Mouse (Mus musculus): ENCODE data around the gene Clstn1. TPM values are rescaled to one million over a fixed set of nuclear protein-coding genes. Genes with fewer than 3 reads are reported as not detected.

The Clstn1 gene
- polyA plus RNA-seq, 1 experiment: 60.5 TPM

DNA sequence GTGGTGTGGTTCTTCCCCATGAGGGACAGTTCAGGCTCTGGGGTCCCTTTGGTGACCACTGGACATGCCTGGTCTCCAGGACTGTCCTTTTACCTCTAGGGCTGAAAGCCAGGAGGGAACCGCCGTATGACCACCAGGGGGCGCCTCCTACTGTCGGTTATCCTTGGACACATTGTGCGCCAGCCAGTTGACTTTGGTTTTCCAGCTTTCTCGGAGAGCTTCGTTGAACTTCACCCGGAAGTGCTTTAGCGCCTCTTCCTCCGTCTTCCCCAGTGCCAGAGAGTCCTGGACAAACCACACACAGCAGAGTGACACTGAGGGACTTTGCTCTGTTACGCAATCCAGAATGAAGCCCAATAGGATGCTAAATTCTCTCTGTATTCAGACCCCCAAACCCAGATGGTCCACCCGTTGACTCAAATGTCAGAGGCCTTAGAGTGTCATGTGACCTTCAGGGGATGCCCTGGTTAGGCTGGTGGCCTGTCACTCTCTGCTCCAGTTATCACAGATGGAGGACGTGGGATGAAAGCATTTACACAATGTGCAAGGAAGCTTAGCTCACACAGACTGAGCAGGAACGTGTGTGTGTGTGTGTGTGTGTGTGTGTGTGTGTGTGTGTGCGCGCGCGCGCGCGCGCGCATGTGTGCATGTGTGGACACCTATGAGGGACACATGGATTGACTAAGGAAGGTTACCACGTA is 64.4 kb downstream of the Clstn1 start:
- H3K36me3 ChIP-seq (ENCODE audit: control insufficient read depth, insufficient read depth, low read length, poor library complexity, severe bottlenecking): 0 out of 2 replicates have a peak, but pooled peaks cover under 1% of the 10 kb centered on the region
- H3K27ac ChIP-seq (ENCODE audit: insufficient read depth, low read length): no peak overlapping the region
- H3K9ac ChIP-seq (ENCODE audit: low read depth, poor library complexity, severe bottlenecking): no peak overlapping the region
- no peaks in the 10 kb centered on the region for H3K27me3 ChIP-seq (ENCODE audit: control insufficient read depth, insufficient read depth, low read length, poor library complexity, severe bottlenecking)
- no peak overlapping the region for H3K4me3 ChIP-seq (ENCODE audit: low read depth, low read length)
- no peak for TF ChIP-seq EP300 (IDR thresholded peaks at IDR 0.05; ENCODE audit: insufficient read depth, low read depth, low read length)
- TF ChIP-seq CTCF (IDR thresholded peaks at IDR 0.05; ENCODE audit: low read depth, low read length): peak; percentile 74
- H3K4me1 ChIP-seq (ENCODE audit: control insufficient read depth, insufficient read depth, low read length): peaks cover 4% of the 10 kb centered on the region
- no peaks in the 10 kb centered on the region for H3K9me3 ChIP-seq (replicated peaks; ENCODE audit: control insufficient read depth, insufficient read depth, low read length, poor library complexity, severe bottlenecking)

DNA sequence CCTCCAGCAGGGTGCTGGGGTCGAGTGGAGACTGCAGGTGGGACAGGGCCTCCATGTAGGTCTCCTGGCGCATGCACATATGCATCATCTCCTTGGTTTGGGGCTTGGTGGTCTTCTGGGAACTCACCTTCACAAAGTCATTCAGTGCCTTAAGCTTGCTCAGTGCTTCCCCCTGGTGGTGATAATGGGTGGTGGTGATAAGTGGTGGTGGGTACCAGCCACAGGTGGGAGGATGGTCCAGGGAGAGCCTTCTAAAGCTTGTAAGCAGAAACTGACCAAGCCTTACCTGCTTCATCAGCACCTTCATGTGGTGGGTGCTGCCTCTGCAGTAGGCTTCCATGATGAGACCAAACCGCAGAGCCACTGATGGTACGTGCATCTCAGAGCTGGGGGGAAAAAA is 68.0 kb downstream of the Clstn1 start:
- Histone ChIP-seq H3K36me3 (ENCODE audit: control insufficient read depth, insufficient read depth, low read length, poor library complexity, severe bottlenecking) (no peaks in the 10 kb centered on the region), H3K4me3 (ENCODE audit: low read depth, low read length) (no peak overlapping the region), H3K27me3 (ENCODE audit: control insufficient read depth, insufficient read depth, low read length, poor library complexity, severe bottlenecking) (no peaks in the 10 kb centered on the region), H3K9me3 (replicated peaks; ENCODE audit: control insufficient read depth, insufficient read depth, low read length, poor library complexity, severe bottlenecking) (no peaks in the 10 kb centered on the region), H3K9ac (ENCODE audit: low read depth, poor library complexity, severe bottlenecking) (no peak overlapping the region), H3K27ac (ENCODE audit: insufficient read depth, low read length) (no peak overlapping the region), H3K4me1 (ENCODE audit: control insufficient read depth, insufficient read depth, low read length) (peaks cover 4% of the 10 kb centered on the region)
- TF ChIP-seq CTCF (IDR thresholded peaks at IDR 0.05; ENCODE audit: low read depth, low read length) (peak; percentile 81), EP300 (IDR thresholded peaks at IDR 0.05; ENCODE audit: insufficient read depth, low read depth, low read length) (no peak), POLR2A (IDR thresholded peaks at IDR 0.05; ENCODE audit: insufficient read depth, low read length) (no peak)

GRCm38 (mm10) chr4:149657858-149658416 is 71.7 kb downstream of the Clstn1 start:
- no peaks in the 10 kb centered on the region for H3K9me3 ChIP-seq (replicated peaks; ENCODE audit: control insufficient read depth, insufficient read depth, low read length, poor library complexity, severe bottlenecking)
- H3K4me1 ChIP-seq (ENCODE audit: control insufficient read depth, insufficient read depth, low read length): no peaks in the 10 kb centered on the region
- no peaks in the 10 kb centered on the region for H3K27me3 ChIP-seq (ENCODE audit: control insufficient read depth, insufficient read depth, low read length, poor library complexity, severe bottlenecking)
- H3K9ac ChIP-seq (ENCODE audit: low read depth, poor library complexity, severe bottlenecking): no peak overlapping the region
- no peaks in the 10 kb centered on the region for H3K36me3 ChIP-seq (ENCODE audit: control insufficient read depth, insufficient read depth, low read length, poor library complexity, severe bottlenecking)
- TF ChIP-seq POLR2A (IDR thresholded peaks at IDR 0.05; ENCODE audit: insufficient read depth, low read length): no peak
- no peak overlapping the region for H3K27ac ChIP-seq (ENCODE audit: insufficient read depth, low read length)
- no peak overlapping the region for H3K4me3 ChIP-seq (ENCODE audit: low read depth, low read length)

DNA sequence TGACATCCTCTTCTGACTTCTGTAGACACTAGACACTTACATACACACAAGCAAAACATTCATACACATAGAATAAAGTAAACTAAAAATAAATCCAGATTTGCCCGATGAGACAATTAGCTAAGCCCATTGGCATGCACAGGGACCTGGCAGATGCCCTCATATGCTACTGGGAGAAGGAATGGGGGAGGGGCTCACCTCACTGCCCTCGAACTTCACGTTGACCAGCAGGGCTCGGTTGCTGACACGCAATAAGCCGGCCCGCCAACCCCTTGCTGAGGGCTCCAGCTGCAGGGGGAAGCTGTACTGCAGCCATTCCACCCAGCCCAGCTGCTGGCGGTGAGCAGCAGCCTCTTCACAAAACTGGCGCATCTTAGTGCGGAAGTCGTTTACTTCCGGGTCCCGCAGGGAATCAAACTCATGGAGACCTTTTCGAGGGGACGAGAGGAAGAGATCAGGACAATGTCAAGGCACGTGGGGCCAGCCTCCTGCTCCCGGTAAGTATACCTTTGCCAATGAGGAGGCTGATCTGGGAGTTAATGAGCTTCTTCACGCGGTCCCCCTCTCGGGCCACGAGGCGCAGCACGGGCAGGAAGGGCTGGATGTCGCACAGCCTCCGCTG is 73.3 kb downstream of the Clstn1 start:
- no peaks in the 10 kb centered on the region for H3K36me3 ChIP-seq (ENCODE audit: control insufficient read depth, insufficient read depth, low read length, poor library complexity, severe bottlenecking)
- peak overlapping the region; percentile 29; the same call in 1 of the 2 replicates for H3K9ac ChIP-seq (ENCODE audit: low read depth, poor library complexity, severe bottlenecking)
- no peaks in the 10 kb centered on the region for H3K4me1 ChIP-seq (ENCODE audit: control insufficient read depth, insufficient read depth, low read length)
- no peaks in the 10 kb centered on the region for H3K27me3 ChIP-seq (ENCODE audit: control insufficient read depth, insufficient read depth, low read length, poor library complexity, severe bottlenecking)
- H3K4me3 ChIP-seq (ENCODE audit: low read depth, low read length): peak overlapping the region; percentile 36
- H3K9me3 ChIP-seq (replicated peaks; ENCODE audit: control insufficient read depth, insufficient read depth, low read length, poor library complexity, severe bottlenecking): no peaks in the 10 kb centered on the region
- no peak overlapping the region for H3K27ac ChIP-seq (ENCODE audit: insufficient read depth, low read length)
- TF ChIP-seq CTCF (IDR thresholded peaks at IDR 0.05; ENCODE audit: low read depth, low read length): no peak
- TF ChIP-seq POLR2A (IDR thresholded peaks at IDR 0.05; ENCODE audit: insufficient read depth, low read length): no peak

DNA sequence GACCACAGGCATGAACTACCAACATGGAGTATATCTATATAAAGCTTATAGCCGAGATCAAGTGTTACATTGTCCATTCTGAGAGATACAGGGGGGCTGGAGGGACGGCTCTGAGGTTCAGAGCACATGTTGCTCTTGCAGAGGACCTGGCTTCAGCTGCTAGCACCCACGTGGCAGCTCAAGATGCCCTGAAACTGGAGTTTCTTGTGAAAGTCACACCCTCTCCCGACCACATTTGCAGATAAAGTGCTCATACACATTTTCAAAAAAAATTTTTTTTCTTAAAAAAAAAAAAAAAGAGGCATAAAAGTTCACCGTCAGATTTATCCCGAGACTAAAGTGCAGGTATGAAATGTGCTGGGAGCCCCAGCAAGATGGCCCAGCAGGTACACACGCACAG is 74.3 kb downstream of the Clstn1 start:
- H3K27me3 ChIP-seq (ENCODE audit: control insufficient read depth, insufficient read depth, low read length, poor library complexity, severe bottlenecking): no peaks in the 10 kb centered on the region
- no peaks in the 10 kb centered on the region for H3K9me3 ChIP-seq (replicated peaks; ENCODE audit: control insufficient read depth, insufficient read depth, low read length, poor library complexity, severe bottlenecking)
- no peaks in the 10 kb centered on the region for H3K36me3 ChIP-seq (ENCODE audit: control insufficient read depth, insufficient read depth, low read length, poor library complexity, severe bottlenecking)
- H3K4me3 ChIP-seq (ENCODE audit: low read depth, low read length): no peak overlapping the region
- H3K9ac ChIP-seq (ENCODE audit: low read depth, poor library complexity, severe bottlenecking): no peak overlapping the region
- H3K27ac ChIP-seq (ENCODE audit: insufficient read depth, low read length): no peak overlapping the region
- no peaks in the 10 kb centered on the region for H3K4me1 ChIP-seq (ENCODE audit: control insufficient read depth, insufficient read depth, low read length)
- no peak for TF ChIP-seq POLR2A (IDR thresholded peaks at IDR 0.05; ENCODE audit: insufficient read depth, low read length)
- no peak for TF ChIP-seq CTCF (IDR thresholded peaks at IDR 0.05; ENCODE audit: low read depth, low read length)
- TF ChIP-seq EP300 (IDR thresholded peaks at IDR 0.05; ENCODE audit: insufficient read depth, low read depth, low read length): no peak

GRCm38 (mm10) chr4:149661967-149662589 is 75.8 kb downstream of the Clstn1 start:
- Histone ChIP-seq H3K4me3 (ENCODE audit: low read depth, low read length) (no peak overlapping the region), H3K4me1 (ENCODE audit: control insufficient read depth, insufficient read depth, low read length) (no peaks in the 10 kb centered on the region)
- TF ChIP-seq CTCF (IDR thresholded peaks at IDR 0.05; ENCODE audit: low read depth, low read length): no peak
- TF ChIP-seq POLR2A (IDR thresholded peaks at IDR 0.05; ENCODE audit: insufficient read depth, low read length): no peak
- TF ChIP-seq EP300 (IDR thresholded peaks at IDR 0.05; ENCODE audit: insufficient read depth, low read depth, low read length): no peak

More at GRCm38 (mm10) chr4:149661967-149662589, 75.8 kb downstream of the Clstn1 start:
- no peak overlapping the region for H3K27ac ChIP-seq (ENCODE audit: insufficient read depth, low read length)
- no peak overlapping the region for H3K9ac ChIP-seq (ENCODE audit: low read depth, poor library complexity, severe bottlenecking)
- no peaks in the 10 kb centered on the region for H3K9me3 ChIP-seq (replicated peaks; ENCODE audit: control insufficient read depth, insufficient read depth, low read length, poor library complexity, severe bottlenecking)
- H3K36me3 ChIP-seq (ENCODE audit: control insufficient read depth, insufficient read depth, low read length, poor library complexity, severe bottlenecking): no peaks in the 10 kb centered on the region
- H3K27me3 ChIP-seq (ENCODE audit: control insufficient read depth, insufficient read depth, low read length, poor library complexity, severe bottlenecking): no peaks in the 10 kb centered on the region

All from ES-Bruce4 (cell line).